Mouse (Mus musculus): ENCODE results near the gene AY761185. TPM values are rescaled to one million over a fixed set of nuclear protein-coding genes. Genes with fewer than 3 reads are reported as not detected.
"Not testable (repeated sequence)": the region's sequence is repeated elsewhere in the genome, so short reads cannot be mapped to it uniquely, and the experiment has no call there.

Gene AY761185
- polyA plus RNA-seq (2015; fragmentation: Nextera tagmentation; extraction: Ambion mirVana) = not detected in 2 replicates

GRCm38 (mm10) chr8:20944610-20945009 lies at the start of gene AY761185:
Gene AY761185, minus strand, starts transcription at chr8:20944710.
- WGBS (ENCODE audit: insufficient replicate concordance) = 51% methylated on average over 3 of the region's 3 CpGs
- no peaks in the 10 kb centered on the region for H3K36me3 ChIP-seq (replicated peaks)
- H3K27ac ChIP-seq (replicated peaks) = no peak within 1 kb of the TSS
- no peak within 1 kb of the TSS for H3K4me2 ChIP-seq
- H3K9ac ChIP-seq = no peak within 1 kb of the TSS
- no peaks in the 10 kb centered on the region for H3K27me3 ChIP-seq
- H3K9me3 ChIP-seq (replicated peaks) = no peaks in the 10 kb centered on the region
- no peak for ATAC-seq (ENCODE audit: insufficient read depth)
- H3K4me1 ChIP-seq (replicated peaks) = no peaks in the 10 kb centered on the region
- H3K4me3 ChIP-seq (replicated peaks) = no peak within 1 kb of the TSS

DNA sequence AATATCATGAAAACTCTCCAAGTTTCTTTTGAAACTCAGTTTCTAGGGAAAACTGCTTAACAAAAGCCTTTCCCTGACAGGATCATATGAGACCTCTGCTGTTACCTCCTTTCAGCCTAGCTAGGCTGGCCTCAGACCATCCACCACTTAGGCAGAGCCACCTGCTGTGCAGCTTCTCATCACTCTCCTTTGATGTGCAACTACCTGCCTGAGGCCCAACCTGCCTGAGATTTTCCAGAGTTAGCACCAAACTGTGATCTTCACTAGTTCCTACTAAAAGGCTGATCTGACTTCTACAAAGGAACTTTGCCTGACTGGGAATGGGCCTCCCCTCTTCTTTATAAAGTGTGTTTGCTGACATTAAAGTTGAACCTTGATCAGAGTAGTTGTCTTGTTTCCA lies 49.5 kb upstream of the AY761185 start:
- ATAC-seq (ENCODE audit: insufficient read depth); H3K9ac ChIP-seq; H3K9me3 ChIP-seq (replicated peaks); H3K27ac ChIP-seq (replicated peaks); H3K4me1 ChIP-seq (replicated peaks); H3K27me3 ChIP-seq; H3K36me3 ChIP-seq (replicated peaks); H3K4me3 ChIP-seq (replicated peaks); H3K4me2 ChIP-seq: not testable (repeated sequence)

GRCm38 (mm10) chr8:20979846-20980245 lies 35.3 kb upstream of the AY761185 start:
- H3K4me3 ChIP-seq (replicated peaks) = no peak overlapping the region
- no peak for ATAC-seq (ENCODE audit: insufficient read depth)
- H3K27ac ChIP-seq (replicated peaks) = no peak overlapping the region
- H3K27me3 ChIP-seq = no peaks in the 10 kb centered on the region
- H3K4me2 ChIP-seq = no peak overlapping the region
- H3K9me3 ChIP-seq (replicated peaks) = no peaks in the 10 kb centered on the region
- 15% methylated on average over 1 of the region's 1 CpGs for WGBS (ENCODE audit: insufficient replicate concordance)
- H3K36me3 ChIP-seq (replicated peaks) = no peaks in the 10 kb centered on the region
- H3K4me1 ChIP-seq (replicated peaks) = no peaks in the 10 kb centered on the region
- H3K9ac ChIP-seq = no peak overlapping the region

DNA sequence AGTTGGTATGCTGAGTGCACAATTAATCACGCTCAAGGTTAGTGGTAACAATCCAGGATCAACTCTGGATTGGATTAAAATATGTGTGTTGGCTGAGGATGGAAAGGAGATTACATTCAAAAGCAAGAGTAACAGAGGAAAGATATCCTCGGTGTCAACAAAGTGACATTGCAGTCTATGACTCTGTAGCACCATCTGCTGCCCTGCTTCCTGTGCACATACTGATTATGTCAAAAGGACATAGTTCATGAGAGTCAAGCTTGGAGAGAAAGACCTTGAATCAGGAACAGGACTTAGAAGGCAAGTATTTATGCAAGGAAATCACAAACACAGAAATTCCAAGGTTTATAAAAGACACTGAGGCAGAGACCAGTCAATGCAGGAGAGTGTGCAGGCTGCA lies 20.0 kb upstream of the AY761185 start:
- ATAC-seq (ENCODE audit: insufficient read depth) = no peak
- 58% methylated on average over 2 of the region's 2 CpGs for WGBS (ENCODE audit: insufficient replicate concordance)
- no peak overlapping the region for H3K4me3 ChIP-seq (replicated peaks)
- no peak overlapping the region for H3K9ac ChIP-seq
- H3K27me3 ChIP-seq = no peaks in the 10 kb centered on the region
- H3K9me3 ChIP-seq (replicated peaks) = no peaks in the 10 kb centered on the region
- H3K4me1 ChIP-seq (replicated peaks) = no peaks in the 10 kb centered on the region
- H3K36me3 ChIP-seq (replicated peaks) = no peaks in the 10 kb centered on the region
- no peak overlapping the region for H3K4me2 ChIP-seq
- H3K27ac ChIP-seq (replicated peaks) = no peak overlapping the region

DNA sequence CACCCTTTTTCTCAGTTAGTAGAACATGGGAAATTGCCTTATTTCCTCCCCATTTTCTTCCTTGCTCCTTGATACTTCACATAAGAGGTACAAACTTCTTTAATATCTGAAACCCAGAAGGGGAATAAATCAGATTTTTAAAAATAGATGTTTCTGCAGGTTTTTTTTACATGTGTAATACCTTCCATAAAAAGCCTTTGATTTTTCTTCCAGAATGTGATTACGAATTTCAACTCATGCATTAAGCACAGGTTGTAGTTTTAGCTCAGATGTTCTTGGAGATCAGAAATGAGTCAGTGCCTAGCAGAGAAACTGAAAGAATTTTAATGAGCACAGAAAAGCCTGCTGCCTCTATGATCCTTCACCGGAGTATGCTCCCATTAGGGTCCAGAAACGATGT lies 22.5 kb downstream of the AY761185 start, which contains the start of gene Gm6040:
Gene Gm6040, minus strand, starts transcription at position 101 of the 400 bp plus-strand sequence.
- no peaks in the 10 kb centered on the region for H3K36me3 ChIP-seq (replicated peaks)
- no peaks in the 10 kb centered on the region for H3K27me3 ChIP-seq
- no peaks in the 10 kb centered on the region for H3K9me3 ChIP-seq (replicated peaks)
- no peak within 1 kb of the TSS for H3K27ac ChIP-seq (replicated peaks)
- H3K4me2 ChIP-seq = no peak within 1 kb of the TSS
- no peak within 1 kb of the TSS for H3K4me3 ChIP-seq (replicated peaks)
- WGBS (ENCODE audit: insufficient replicate concordance) = 47% methylated on average over 3 of the region's 3 CpGs
- H3K4me1 ChIP-seq (replicated peaks) = no peaks in the 10 kb centered on the region
- no peak for ATAC-seq (ENCODE audit: insufficient read depth)
- H3K9ac ChIP-seq = no peak within 1 kb of the TSS

DNA sequence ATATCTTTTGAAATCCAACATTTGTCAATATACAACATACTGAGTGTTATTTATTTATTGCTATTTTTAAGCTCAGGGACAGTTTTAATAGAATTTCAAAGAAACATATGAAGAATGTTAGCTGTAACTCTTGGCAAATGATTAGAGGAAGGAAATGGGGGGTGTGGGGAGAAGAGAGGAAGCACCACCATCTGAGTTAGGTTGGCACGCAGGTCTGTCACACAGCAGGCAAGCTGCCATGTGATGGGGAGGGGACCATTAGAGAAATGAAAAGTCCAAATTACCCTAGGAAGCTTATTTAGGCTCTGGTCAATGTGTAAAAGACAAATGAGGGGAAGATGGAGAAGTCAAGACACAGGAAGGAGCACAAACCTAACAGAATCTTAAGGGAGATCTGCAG lies 32.2 kb downstream of the AY761185 start:
- no peak overlapping the region for H3K4me2 ChIP-seq
- no peak overlapping the region for H3K9ac ChIP-seq
- H3K4me3 ChIP-seq (replicated peaks) = no peak overlapping the region
- no peaks in the 10 kb centered on the region for H3K36me3 ChIP-seq (replicated peaks)
- WGBS (ENCODE audit: insufficient replicate concordance) = 46% methylated on average over 1 of the region's 1 CpGs
- no peaks in the 10 kb centered on the region for H3K4me1 ChIP-seq (replicated peaks)
- H3K27ac ChIP-seq (replicated peaks) = no peak overlapping the region
- no peaks in the 10 kb centered on the region for H3K9me3 ChIP-seq (replicated peaks)
- no peak for ATAC-seq (ENCODE audit: insufficient read depth)
- no peaks in the 10 kb centered on the region for H3K27me3 ChIP-seq

DNA sequence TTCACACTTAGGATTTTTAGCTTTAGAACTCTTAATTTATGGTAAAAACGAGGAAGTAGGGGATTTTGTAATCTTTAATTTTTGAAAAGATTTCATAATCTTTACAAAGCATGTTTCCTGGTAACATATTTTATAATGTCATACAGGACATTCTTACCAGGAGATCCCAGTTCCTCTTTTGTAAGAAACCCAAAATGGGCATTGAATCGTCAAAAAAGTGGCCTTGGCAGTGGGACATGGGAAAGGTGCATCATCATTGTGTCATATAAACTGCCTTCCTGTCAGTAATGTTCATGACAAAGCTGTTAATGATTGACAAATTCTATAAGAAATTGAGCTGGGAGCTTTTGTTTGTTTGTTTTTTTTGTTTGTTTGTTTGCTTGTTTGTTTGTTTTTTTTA lies 36.3 kb downstream of the AY761185 start:
- WGBS (ENCODE audit: insufficient replicate concordance) = 31% methylated on average over 2 of the region's 2 CpGs
- no peak for ATAC-seq (ENCODE audit: insufficient read depth)
- Histone ChIP-seq H3K4me3 (replicated peaks) (no peak overlapping the region), H3K9me3 (replicated peaks) (no peaks in the 10 kb centered on the region), H3K4me2 (no peak overlapping the region), H3K27ac (replicated peaks) (no peak overlapping the region), H3K27me3 (no peaks in the 10 kb centered on the region), H3K36me3 (replicated peaks) (no peaks in the 10 kb centered on the region), H3K9ac (no peak overlapping the region), H3K4me1 (replicated peaks) (no peaks in the 10 kb centered on the region)

- 64% methylated on average over 2 of the region's 2 CpGs for WGBS (ENCODE audit: insufficient replicate concordance)
- no peak for ATAC-seq (ENCODE audit: insufficient read depth)
Observed at GRCm38 (mm10) chr8:20907119-20907518, 37.4 kb downstream of the AY761185 start.

DNA sequence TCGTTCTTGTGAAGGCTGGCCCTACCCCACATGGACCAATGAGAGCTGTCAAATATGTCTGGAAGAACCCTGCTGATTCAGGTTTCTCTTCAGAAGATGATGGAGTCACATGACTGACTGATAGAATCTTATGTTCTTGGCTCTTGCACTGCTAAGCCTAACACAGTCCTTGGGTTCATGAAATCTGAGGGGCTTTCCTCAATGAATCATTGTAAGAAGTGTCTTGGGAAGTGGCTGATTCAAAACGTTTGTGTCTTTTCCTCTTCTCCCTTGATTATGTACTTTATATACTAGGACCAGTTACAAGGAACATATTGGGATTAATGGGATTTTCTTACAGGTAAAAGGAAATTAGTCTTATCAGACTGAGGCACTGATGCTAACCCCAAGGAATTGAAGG lies 42.0 kb downstream of the AY761185 start, which contains the start of gene Gm15056:
Gene Gm15056, minus strand, starts transcription at position 101 of the 400 bp plus-strand sequence.
- Histone ChIP-seq H3K4me3 (replicated peaks) (no peak within 1 kb of the TSS), H3K4me2 (no peak within 1 kb of the TSS), H3K36me3 (replicated peaks) (no peaks in the 10 kb centered on the region), H3K27ac (replicated peaks) (no peak within 1 kb of the TSS), H3K4me1 (replicated peaks) (no peaks in the 10 kb centered on the region), H3K9me3 (replicated peaks) (no peaks in the 10 kb centered on the region), H3K9ac (no peak within 1 kb of the TSS), H3K27me3 (no peaks in the 10 kb centered on the region)
- no peak for ATAC-seq (ENCODE audit: insufficient read depth)
- WGBS (ENCODE audit: insufficient replicate concordance) = 15% methylated on average over 2 of the region's 2 CpGs

More at GRCm38 (mm10) chr8:20907119-20907518, 37.4 kb downstream of the AY761185 start:
- Histone ChIP-seq H3K9ac (no peak overlapping the region), H3K4me2 (no peak overlapping the region), H3K9me3 (replicated peaks) (no peaks in the 10 kb centered on the region), H3K27ac (replicated peaks) (no peak overlapping the region), H3K4me3 (replicated peaks) (no peak overlapping the region), H3K27me3 (no peaks in the 10 kb centered on the region), H3K36me3 (replicated peaks) (no peaks in the 10 kb centered on the region), H3K4me1 (replicated peaks) (no peaks in the 10 kb centered on the region)

Other genes starting within 250 kb of the AY761185 start
- gene Defb33, start 52.0 kb downstream of the AY761185 start, polyA plus RNA-seq (2015; fragmentation: Nextera tagmentation; extraction: Ambion mirVana) = not detected in 2 replicates
- not detected in 2 replicates for gene Gm15056, start 42.1 kb downstream of the AY761185 start, polyA plus RNA-seq (2015; fragmentation: Nextera tagmentation; extraction: Ambion mirVana)
- not detected in 2 replicates for gene Gm6040, start 22.6 kb downstream of the AY761185 start, polyA plus RNA-seq (2015; fragmentation: Nextera tagmentation; extraction: Ambion mirVana)
- not detected in 2 replicates for gene Defa21, start 80.8 kb upstream of the AY761185 start, polyA plus RNA-seq (2015; fragmentation: Nextera tagmentation; extraction: Ambion mirVana)
- not detected in 2 replicates for gene Defa23, start 110.3 kb upstream of the AY761185 start, polyA plus RNA-seq (2015; fragmentation: Nextera tagmentation; extraction: Ambion mirVana)
- gene Defa35, start 120.3 kb upstream of the AY761185 start, polyA plus RNA-seq (2015; fragmentation: Nextera tagmentation; extraction: Ambion mirVana) = not detected in 2 replicates
- gene Defa25, start 139.7 kb upstream of the AY761185 start, polyA plus RNA-seq (2015; fragmentation: Nextera tagmentation; extraction: Ambion mirVana) = not detected in 2 replicates
- gene Gm14851, start 151.3 kb upstream of the AY761185 start, polyA plus RNA-seq (2015; fragmentation: Nextera tagmentation; extraction: Ambion mirVana) = not detected in 2 replicates
- not detected in 2 replicates for gene Defa30, start 189.9 kb upstream of the AY761185 start, polyA plus RNA-seq (2015; fragmentation: Nextera tagmentation; extraction: Ambion mirVana)
- not detected in 2 replicates for gene Defa22, start 217.6 kb upstream of the AY761185 start, polyA plus RNA-seq (2015; fragmentation: Nextera tagmentation; extraction: Ambion mirVana)
- gene Defa31, start 246.9 kb upstream of the AY761185 start, polyA plus RNA-seq (2015; fragmentation: Nextera tagmentation; extraction: Ambion mirVana) = not detected in 2 replicates

Measured in liver, embryonic 15.5 days (tissue).